Mouse (Mus musculus) heart, adult 2 months (tissue): Measurements from ENCODE around the gene Spint4.

Source experiments
- CTCF ChIP-seq: fragments of 200-600 bp; IDR thresholded peaks from 2 replicates; pipeline ENCODE4 v1.8.1; 2022; ENCODE audit warnings: antibody characterized with exemption, mild to moderate bottlenecking, moderate library complexity
- EP300 ChIP-seq: fragments of 200-500 bp; IDR thresholded peaks from 2 replicates; pipeline ENCODE4 v1.6.1; 2011; ENCODE audit warnings: low read depth, low read length, control low read depth; ENCODE audit not compliant: insufficient read depth
- POLR2A ChIP-seq: fragments of 200-500 bp; IDR thresholded peaks from 2 replicates; pipeline ENCODE4 v1.6.1; 2011; ENCODE audit warnings: mild to moderate bottlenecking, low read depth, low read length, control low read depth; ENCODE audit not compliant: insufficient read depth

GRCm38 (mm10) chr2:164679906-164680305 is 18.4 kb upstream of the Spint4 start:
- no peak for TF ChIP-seq POLR2A
- no peak for TF ChIP-seq EP300
- TF ChIP-seq CTCF, result no peak
